Mouse (Mus musculus) embryonic facial prominence, embryonic 11.5 days (tissue): Measurements from ENCODE around the gene Swi5. TPM values are rescaled to one million over a fixed set of nuclear protein-coding genes. Genes with fewer than 3 reads are reported as not detected.

ENCODE experiments used
- ATAC-seq: fragments of 200-750 bp; cut with Nextera tagmentation; replicated peaks from 2 replicates; pipeline ENCODE4 v1.8.0; 2017; ENCODE audit warnings: low read depth; ENCODE audit not compliant: insufficient number of reproducible peaks, low FRiP score, low TSS enrichment
- DNase-seq: peaks from one replicate; pipeline ENCODE4 v3.0.0-alpha.2; 2015; ENCODE audit warnings: low spot score
- H3K27ac ChIP-seq: fragments of 300-500 bp; sonication (generic); replicated peaks from 2 replicates; pipeline ENCODE4 v1.5.1; 2014; ENCODE audit warnings: mild to moderate bottlenecking, low read depth, low read length, control low read depth
- H3K27me3 ChIP-seq: fragments of 300-500 bp; sonication (generic); 2 replicates; pipeline ENCODE4 v1.6.1; 2014; ENCODE audit warnings: mild to moderate bottlenecking, low read length, moderate library complexity, mixed read lengths; ENCODE audit not compliant: control insufficient read depth, insufficient read depth
- H3K36me3 ChIP-seq: fragments of 300-500 bp; sonication (generic); replicated peaks from 2 replicates; pipeline ENCODE4 v1.6.1; 2014; ENCODE audit warnings: low read depth, mild to moderate bottlenecking, low read length, moderate library complexity, mixed read lengths; ENCODE audit not compliant: control insufficient read depth, insufficient read depth
- H3K4me1 ChIP-seq: fragments of 300-500 bp; sonication (generic); 2 replicates; pipeline ENCODE4 v1.6.1; 2014; ENCODE audit warnings: low read length, mixed read lengths; ENCODE audit not compliant: control insufficient read depth, insufficient read depth
- H3K4me2 ChIP-seq: fragments of 300-500 bp; sonication (generic); 2 replicates; pipeline ENCODE4 v1.6.1; 2014; ENCODE audit warnings: low read depth, mild to moderate bottlenecking, control low read depth, low read length, moderate library complexity
- H3K4me3 ChIP-seq: fragments of 300-500 bp; sonication (generic); 2 replicates; pipeline ENCODE4 v1.5.1; 2014; ENCODE audit warnings: low read depth, low read length, control low read depth
- H3K9ac ChIP-seq: fragments of 300-500 bp; sonication (generic); replicated peaks from 2 replicates; pipeline ENCODE4 v1.6.1; 2014; ENCODE audit warnings: mild to moderate bottlenecking, control low read depth, low read length
- H3K9me3 ChIP-seq: fragments of 300-500 bp; sonication (generic); replicated peaks from 2 replicates; pipeline ENCODE4 v1.6.1; 2016; ENCODE audit warnings: mild to moderate bottlenecking, low read length, inconsistent platforms, mixed read lengths; ENCODE audit not compliant: control insufficient read depth
- WGBS: fragments of 180-500 bp; shearing (Covaris S2); extraction: QIAGEN DNeasy Blood & Tissue Kit; methylation state at CpG from one replicate; pipeline ENCODE4 v1.1.7; 2014; 5-methylcytosine and 5-hydroxymethylcytosine counted together
- polyA plus RNA-seq: library from polyadenylated mRNA; unstranded; fragments of >200 nt; fragmentation: Nextera tagmentation; extraction: Ambion mirVana; gene quantifications from 2 replicates; pipeline ENCODE4 v1.2.1, GENCODE M21; 2014

Gene Swi5
- polyA plus RNA-seq: 392 and 406 TPM in 2 replicates

GRCm38 (mm10) chr2:32287923-32288367, at the start of gene Swi5:
Swi5 (minus strand) TSS chr2:32288075.
- Histone ChIP-seq H3K27ac (0 out of 2 replicates have a peak within 1 kb of the TSS, but pooled peaks have one; percentile 13), H3K27me3 (no peaks in the 10 kb centered on the region), H3K4me3 (peak within 1 kb of the TSS; percentile 98), H3K9me3 (no peaks in the 10 kb centered on the region), H3K9ac (peak within 1 kb of the TSS; percentile 89), H3K4me1 (no peaks in the 10 kb centered on the region; the same call in none of the 2 replicates), H3K4me2 (peak within 1 kb of the TSS; percentile 78), H3K36me3 (no peaks in the 10 kb centered on the region)
- WGBS: 0% methylated on average over 40 of the region's 41 CpGs
- DNase-seq (peak; percentile 100), ATAC-seq (peak; percentile 97)

DNA sequence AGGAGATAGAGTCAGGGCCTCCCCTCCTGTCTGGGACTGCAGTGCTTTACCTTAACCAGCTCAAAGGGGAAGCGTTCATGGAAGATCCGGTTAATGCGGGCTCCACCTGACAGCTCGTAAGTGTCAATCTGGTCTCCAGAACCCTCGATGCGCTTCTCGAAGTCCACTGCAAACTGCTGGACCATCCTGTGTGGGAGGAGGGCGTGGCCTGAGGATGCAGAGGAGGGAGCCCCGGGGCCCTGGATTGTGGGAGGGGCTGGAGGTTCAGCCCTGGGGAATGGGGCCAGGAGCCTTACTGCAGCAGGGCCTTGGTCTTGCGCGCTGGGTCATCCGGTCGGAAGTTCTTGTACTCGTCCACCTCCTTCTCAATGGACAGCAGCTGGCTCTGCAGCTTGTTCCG, 48.0 kb upstream of the Swi5 start:
- H3K36me3 ChIP-seq: peaks cover 5% of the 10 kb centered on the region
- H3K4me2 ChIP-seq: no peak overlapping the region
- WGBS: 59% methylated on average over 15 of the region's 15 CpGs
- H3K27ac ChIP-seq: no peak overlapping the region
- no peaks in the 10 kb centered on the region for H3K27me3 ChIP-seq
- ATAC-seq (no peak), DNase-seq (no peak)
- no peaks in the 10 kb centered on the region for H3K4me1 ChIP-seq
- H3K4me3 ChIP-seq: no peak overlapping the region
- H3K9me3 ChIP-seq: no peaks in the 10 kb centered on the region
- H3K9ac ChIP-seq: no peak overlapping the region

DNA sequence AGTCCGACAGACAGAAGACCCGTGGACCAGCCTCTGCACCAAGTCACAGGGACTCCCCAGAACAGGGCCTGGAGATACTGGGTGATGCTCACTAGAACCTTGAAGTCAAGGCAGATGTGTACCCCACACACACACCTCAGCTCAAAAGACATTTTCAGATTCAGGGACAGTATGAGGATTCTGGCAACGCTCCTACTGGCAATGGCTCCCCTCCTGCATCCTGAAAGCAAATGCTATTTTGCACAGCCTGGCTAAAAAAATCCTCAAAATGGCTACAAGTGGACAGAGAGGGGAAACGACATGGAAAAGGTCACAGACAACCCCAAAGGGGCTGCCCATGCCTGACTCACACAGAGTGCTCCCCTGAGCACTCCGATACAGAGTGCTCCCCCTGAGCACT, 44.3 kb upstream of the Swi5 start:
- DNase-seq (no peak), ATAC-seq (no peak)
- Histone ChIP-seq H3K4me1 (peaks cover 8% of the 10 kb centered on the region), H3K4me2 (no peak overlapping the region), H3K36me3 (no peaks in the 10 kb centered on the region; the same call in 1 of the 2 replicates), H3K27ac (no peak overlapping the region), H3K9me3 (no peaks in the 10 kb centered on the region), H3K27me3 (no peaks in the 10 kb centered on the region), H3K4me3 (no peak overlapping the region), H3K9ac (no peak overlapping the region)
- WGBS: 85% methylated on average over 5 of the region's 5 CpGs

GRCm38 (mm10) chr2:32329531-32329930, 41.7 kb upstream of the Swi5 start:
- no peak overlapping the region for H3K4me2 ChIP-seq
- H3K4me3 ChIP-seq: no peak overlapping the region
- peaks cover 8% of the 10 kb centered on the region for H3K4me1 ChIP-seq
- DNase-seq: peak; percentile 44
- H3K36me3 ChIP-seq: no peaks in the 10 kb centered on the region
- no peak for ATAC-seq
- no peaks in the 10 kb centered on the region for H3K9me3 ChIP-seq
- no peak overlapping the region; the same call in 1 of the 2 replicates for H3K9ac ChIP-seq
- WGBS: 33% methylated on average over 6 of the region's 6 CpGs
- no peaks in the 10 kb centered on the region for H3K27me3 ChIP-seq
- peak overlapping the region; percentile 52; the same call in 1 of the 2 replicates for H3K27ac ChIP-seq

- Histone ChIP-seq H3K9ac (no peak overlapping the region; the same call in none of the 2 replicates), H3K27ac (no peak overlapping the region), H3K27me3 (no peaks in the 10 kb centered on the region), H3K9me3 (no peaks in the 10 kb centered on the region), H3K4me2 (no peak overlapping the region), H3K4me3 (no peak overlapping the region), H3K36me3 (no peaks in the 10 kb centered on the region), H3K4me1 (peaks cover 8% of the 10 kb centered on the region)
- 18% methylated on average over 13 of the region's 13 CpGs for WGBS
- ATAC-seq: no peak; the same call in 1 of the 2 replicates
- DNase-seq: no peak
Measured at GRCm38 (mm10) chr2:32328911-32329460, 41.1 kb upstream of the Swi5 start.

DNA sequence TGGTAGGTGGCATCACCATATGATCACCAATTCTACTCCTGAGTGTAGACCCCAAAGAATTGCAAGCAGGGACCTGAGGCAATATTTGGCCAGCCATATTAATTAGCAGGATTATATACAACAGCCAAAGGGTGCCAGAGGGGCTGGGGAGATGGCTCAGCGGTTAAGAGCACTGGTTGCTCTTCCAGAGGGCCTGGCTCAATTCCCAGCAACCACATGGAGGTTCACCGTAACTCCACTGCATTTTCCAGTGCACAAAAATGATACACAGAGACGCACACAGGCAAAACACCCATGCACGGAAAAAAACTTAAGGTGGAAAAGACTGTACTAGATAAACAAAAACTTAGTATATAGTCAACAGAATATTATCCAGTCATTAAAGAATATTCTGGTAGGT, 39.3 kb upstream of the Swi5 start:
- Histone ChIP-seq H3K4me2 (no peak overlapping the region), H3K36me3 (no peaks in the 10 kb centered on the region), H3K27me3 (no peaks in the 10 kb centered on the region), H3K9ac (no peak overlapping the region), H3K27ac (no peak overlapping the region), H3K4me3 (no peak overlapping the region), H3K4me1 (peaks cover 8% of the 10 kb centered on the region), H3K9me3 (no peaks in the 10 kb centered on the region)
- ATAC-seq (no peak), DNase-seq (no peak)
- WGBS: 87% methylated on average over 4 of the region's 4 CpGs

- ATAC-seq: no peak
- Histone ChIP-seq H3K27me3 (no peaks in the 10 kb centered on the region), H3K4me3 (no peak overlapping the region), H3K27ac (no peak overlapping the region), H3K36me3 (no peaks in the 10 kb centered on the region), H3K9me3 (no peaks in the 10 kb centered on the region), H3K4me1 (peaks cover 12% of the 10 kb centered on the region), H3K9ac (no peak overlapping the region), H3K4me2 (no peak overlapping the region)
- WGBS: 61% methylated on average over 7 of the region's 7 CpGs
- no peak for DNase-seq
Measured at GRCm38 (mm10) chr2:32325342-32325741, 37.5 kb upstream of the Swi5 start.

GRCm38 (mm10) chr2:32324322-32324721, 36.4 kb upstream of the Swi5 start:
- no peaks in the 10 kb centered on the region for H3K9me3 ChIP-seq
- H3K4me3 ChIP-seq: no peak overlapping the region
- WGBS: 62% methylated on average over 4 of the region's 4 CpGs
- no peak overlapping the region for H3K9ac ChIP-seq
- peaks cover 13% of the 10 kb centered on the region for H3K4me1 ChIP-seq
- ATAC-seq (no peak), DNase-seq (no peak)
- H3K27me3 ChIP-seq: no peaks in the 10 kb centered on the region
- no peak overlapping the region for H3K27ac ChIP-seq
- H3K4me2 ChIP-seq: no peak overlapping the region
- no peaks in the 10 kb centered on the region for H3K36me3 ChIP-seq
